Mouse (Mus musculus) erythroblast, embryonic 14.5 days (primary cell): ENCODE results near the gene Myod1.

Experiments used
- GATA1 ChIP-seq: IDR thresholded peaks from 2 replicates; pipeline ENCODE4 v1.6.1; 2012; ENCODE audit warnings: low read length, inconsistent platforms, mixed read lengths
- TAL1 ChIP-seq: IDR thresholded peaks from 3 replicates; pipeline ENCODE4 v1.6.1; 2012; ENCODE audit warnings: low read length, inconsistent platforms, mixed read lengths

GRCm38 (mm10) chr7:46393116-46393515, 16.8 kb downstream of the Myod1 start:
- TF ChIP-seq GATA1 (no peak), TAL1 (no peak)
